Comparison of ENCODE assay signal across 8 mouse cellular contexts in genomic region chr5:53465883-53466282, GRCm38 (mm10). TPM values are rescaled to one million over a fixed set of nuclear protein-coding genes. Genes with fewer than 3 reads are reported as not detected.
A peak's percentile ranks its signal among the peaks of the same experiment; 100 is the strongest.
DNase-seq lines count a peak whose midpoint lies in the region; ATAC-seq lines count a peak whose summit lies in the region.

Gene Rbpj, plus strand, starts transcription at chr5:53466152.

- H3K4me2 ChIP-seq in hindbrain, embryonic 14.5 days (replicated peaks), result no peak within 1 kb of the TSS

- DNase-seq in heart, adult 11 months, result peak; percentile 95
- no peak for DNase-seq in heart, adult 9 months (ENCODE audit: low spot score in 2 of 2)
- no peak for DNase-seq in adrenal gland, postnatal 10 days
- no peak for DNase-seq in gastrocnemius, adult 8-10 months (ENCODE audit: low spot score in 2 of 2)
- DNase-seq in hindbrain, embryonic 14.5 days (ENCODE audit: low spot score), result no peak
- DNase-seq in cerebellum, adult 18-20 months, result no peak
- no peak for DNase-seq in cerebellum, postnatal 10 days

- H3K4me1 ChIP-seq in hindbrain, embryonic 14.5 days (replicated peaks; ENCODE audit: control insufficient read depth, insufficient read depth, low read length), result 0 out of 2 replicates have a peak, but pooled peaks cover 4% of the 10 kb centered on the region

- no peaks in the 10 kb centered on the region for H3K36me3 ChIP-seq in hindbrain, embryonic 14.5 days (replicated peaks; ENCODE audit: control insufficient read depth, insufficient read depth)

- H3K27ac ChIP-seq in hindbrain, embryonic 14.5 days, result no peak within 1 kb of the TSS

- H3K9me3 ChIP-seq in hindbrain, embryonic 14.5 days (ENCODE audit: control insufficient read depth, low read length), result no peaks in the 10 kb centered on the region

- no peaks in the 10 kb centered on the region for H3K27me3 ChIP-seq in hindbrain, embryonic 14.5 days (ENCODE audit: control insufficient read depth, insufficient read depth, low read length)

- WGBS in hindbrain, embryonic 14.5 days, result 88% methylated on average over 9 of the region's 9 CpGs

- no peak for ATAC-seq in hindbrain, embryonic 14.5 days (ENCODE audit: low FRiP score)
- ATAC-seq in megakaryocyte-erythroid progenitor cell, adult 5-6 weeks (replicated peaks; ENCODE audit: low FRiP score, low TSS enrichment, poor library complexity, severe bottlenecking), result no peak

- no peak within 1 kb of the TSS for H3K4me3 ChIP-seq in hindbrain, embryonic 14.5 days (replicated peaks; ENCODE audit: low read length)

- no peak within 1 kb of the TSS for H3K9ac ChIP-seq in hindbrain, embryonic 14.5 days

RNA-seq across cellular contexts. Expression of gene Rbpj, which starts in this region (rescaled TPM):
- total RNA-seq in adrenal gland, postnatal 10 days (2021), result 10 to 100 TPM; 39.4 to 49.0 TPM
- 10 to 100 TPM; 15.0 to 25.0 (median 19.4) TPM for total RNA-seq in gastrocnemius, adult 8-10 months (2022)
- polyA plus RNA-seq in hindbrain, embryonic 14.5 days (2014; fragmentation: Nextera tagmentation; extraction: Ambion mirVana), result 38.8 and 41.7 TPM in 2 replicates
- total RNA-seq in megakaryocyte-erythroid progenitor cell, adult 5-6 weeks (2014; fragmentation: Nextera tagmentation), result 34.3 and 45.5 TPM in 2 replicates
- 28.6 and 31.1 TPM in 2 replicates for total RNA-seq in megakaryocyte-erythroid progenitor cell, adult 5-6 weeks (2017)
